Mouse (Mus musculus): ENCODE results near the gene Il15. TPM values are rescaled to one million over a fixed set of nuclear protein-coding genes. Genes with fewer than 3 reads are reported as not detected.

The Il15 gene
- polyA plus RNA-seq, 1 experiment, result 1.7 TPM

- TF ChIP-seq EP300 (IDR thresholded peaks at IDR 0.05; ENCODE audit: insufficient read depth, low read depth, low read length) (no peak), CTCF (IDR thresholded peaks at IDR 0.05; ENCODE audit: low read depth, low read length) (no peak), POLR2A (IDR thresholded peaks at IDR 0.05; ENCODE audit: insufficient read depth, low read length) (no peak)
- Histone ChIP-seq H3K36me3 (ENCODE audit: control insufficient read depth, insufficient read depth, low read length, poor library complexity, severe bottlenecking) (no peaks in the 10 kb centered on the region), H3K27me3 (ENCODE audit: control insufficient read depth, insufficient read depth, low read length, poor library complexity, severe bottlenecking) (no peaks in the 10 kb centered on the region), H3K9me3 (replicated peaks; ENCODE audit: control insufficient read depth, insufficient read depth, low read length, poor library complexity, severe bottlenecking) (no peaks in the 10 kb centered on the region), H3K4me3 (ENCODE audit: low read depth, low read length) (no peak overlapping the region), H3K4me1 (ENCODE audit: control insufficient read depth, insufficient read depth, low read length) (no peaks in the 10 kb centered on the region), H3K27ac (ENCODE audit: insufficient read depth, low read length) (no peak overlapping the region), H3K9ac (ENCODE audit: low read depth, poor library complexity, severe bottlenecking) (no peak overlapping the region)
Observed at GRCm38 (mm10) chr8:82351268-82351943, 51.6 kb downstream of the Il15 start.

GRCm38 (mm10) chr8:82349299-82349698 is 53.7 kb downstream of the Il15 start:
- H3K27ac ChIP-seq (ENCODE audit: insufficient read depth, low read length), result no peak overlapping the region
- H3K36me3 ChIP-seq (ENCODE audit: control insufficient read depth, insufficient read depth, low read length, poor library complexity, severe bottlenecking), result no peaks in the 10 kb centered on the region
- no peak overlapping the region for H3K4me3 ChIP-seq (ENCODE audit: low read depth, low read length)
- H3K9me3 ChIP-seq (replicated peaks; ENCODE audit: control insufficient read depth, insufficient read depth, low read length, poor library complexity, severe bottlenecking), result no peaks in the 10 kb centered on the region
- TF ChIP-seq EP300 (IDR thresholded peaks at IDR 0.05; ENCODE audit: insufficient read depth, low read depth, low read length), result no peak
- TF ChIP-seq POLR2A (IDR thresholded peaks at IDR 0.05; ENCODE audit: insufficient read depth, low read length), result no peak
- no peak for TF ChIP-seq CTCF (IDR thresholded peaks at IDR 0.05; ENCODE audit: low read depth, low read length)
- no peaks in the 10 kb centered on the region for H3K4me1 ChIP-seq (ENCODE audit: control insufficient read depth, insufficient read depth, low read length)
- H3K27me3 ChIP-seq (ENCODE audit: control insufficient read depth, insufficient read depth, low read length, poor library complexity, severe bottlenecking), result no peaks in the 10 kb centered on the region
- no peak overlapping the region for H3K9ac ChIP-seq (ENCODE audit: low read depth, poor library complexity, severe bottlenecking)

- TF ChIP-seq EP300 (IDR thresholded peaks at IDR 0.05; ENCODE audit: insufficient read depth, low read depth, low read length) (no peak), CTCF (IDR thresholded peaks at IDR 0.05; ENCODE audit: low read depth, low read length) (no peak), POLR2A (IDR thresholded peaks at IDR 0.05; ENCODE audit: insufficient read depth, low read length) (no peak)
- Histone ChIP-seq H3K4me1 (ENCODE audit: control insufficient read depth, insufficient read depth, low read length) (no peaks in the 10 kb centered on the region), H3K4me3 (ENCODE audit: low read depth, low read length) (no peak overlapping the region), H3K36me3 (ENCODE audit: control insufficient read depth, insufficient read depth, low read length, poor library complexity, severe bottlenecking) (no peaks in the 10 kb centered on the region), H3K9me3 (replicated peaks; ENCODE audit: control insufficient read depth, insufficient read depth, low read length, poor library complexity, severe bottlenecking) (no peaks in the 10 kb centered on the region), H3K9ac (ENCODE audit: low read depth, poor library complexity, severe bottlenecking) (no peak overlapping the region), H3K27ac (ENCODE audit: insufficient read depth, low read length) (no peak overlapping the region), H3K27me3 (ENCODE audit: control insufficient read depth, insufficient read depth, low read length, poor library complexity, severe bottlenecking) (no peaks in the 10 kb centered on the region)
Observed at GRCm38 (mm10) chr8:82346485-82346884, 56.5 kb downstream of the Il15 start.

DNA sequence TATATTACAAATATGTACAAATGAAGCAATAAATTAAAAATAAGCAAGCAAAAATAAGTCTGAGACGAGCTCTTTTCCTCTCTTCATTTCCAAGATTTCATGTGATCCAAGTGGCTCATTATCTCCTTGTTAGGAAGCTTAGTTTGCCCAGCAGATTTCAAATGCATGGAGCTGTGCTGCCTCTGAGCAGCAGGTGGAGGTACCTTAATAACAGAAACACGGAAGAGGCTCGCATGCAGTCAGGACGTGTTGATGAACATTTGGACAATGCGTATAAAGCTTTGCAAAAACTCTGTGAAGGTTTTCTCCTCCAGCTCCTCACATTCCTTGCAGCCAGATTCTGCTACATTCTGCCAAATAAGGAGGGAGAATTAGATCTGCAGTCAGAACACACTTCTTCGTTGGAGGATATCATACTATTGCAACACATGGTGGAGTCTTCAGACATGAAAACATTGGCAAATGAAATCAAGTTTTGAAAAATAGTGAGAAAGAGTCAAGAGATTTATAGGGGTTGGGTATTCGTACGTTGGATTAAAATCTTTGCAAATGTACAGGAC is 71.3 kb downstream of the Il15 start:
- H3K9ac ChIP-seq (ENCODE audit: low read depth, poor library complexity, severe bottlenecking), result no peak overlapping the region
- H3K4me1 ChIP-seq (ENCODE audit: control insufficient read depth, insufficient read depth, low read length), result no peaks in the 10 kb centered on the region
- H3K36me3 ChIP-seq (ENCODE audit: control insufficient read depth, insufficient read depth, low read length, poor library complexity, severe bottlenecking), result no peaks in the 10 kb centered on the region
- TF ChIP-seq EP300 (IDR thresholded peaks at IDR 0.05; ENCODE audit: insufficient read depth, low read depth, low read length), result no peak
- no peak for TF ChIP-seq CTCF (IDR thresholded peaks at IDR 0.05; ENCODE audit: low read depth, low read length)
- H3K27me3 ChIP-seq (ENCODE audit: control insufficient read depth, insufficient read depth, low read length, poor library complexity, severe bottlenecking), result no peaks in the 10 kb centered on the region
- H3K27ac ChIP-seq (ENCODE audit: insufficient read depth, low read length), result no peak overlapping the region
- H3K4me3 ChIP-seq (ENCODE audit: low read depth, low read length), result no peak overlapping the region
- no peaks in the 10 kb centered on the region for H3K9me3 ChIP-seq (replicated peaks; ENCODE audit: control insufficient read depth, insufficient read depth, low read length, poor library complexity, severe bottlenecking)

- no peak overlapping the region for H3K27ac ChIP-seq (ENCODE audit: insufficient read depth, low read length)
- no peaks in the 10 kb centered on the region for H3K27me3 ChIP-seq (ENCODE audit: control insufficient read depth, insufficient read depth, low read length, poor library complexity, severe bottlenecking)
- H3K9ac ChIP-seq (ENCODE audit: low read depth, poor library complexity, severe bottlenecking), result no peak overlapping the region
- H3K9me3 ChIP-seq (replicated peaks; ENCODE audit: control insufficient read depth, insufficient read depth, low read length, poor library complexity, severe bottlenecking), result no peaks in the 10 kb centered on the region
- no peak for TF ChIP-seq EP300 (IDR thresholded peaks at IDR 0.05; ENCODE audit: insufficient read depth, low read depth, low read length)
- TF ChIP-seq POLR2A (IDR thresholded peaks at IDR 0.05; ENCODE audit: insufficient read depth, low read length), result no peak
- TF ChIP-seq CTCF (IDR thresholded peaks at IDR 0.05; ENCODE audit: low read depth, low read length), result no peak
- no peaks in the 10 kb centered on the region for H3K36me3 ChIP-seq (ENCODE audit: control insufficient read depth, insufficient read depth, low read length, poor library complexity, severe bottlenecking)
- H3K4me1 ChIP-seq (ENCODE audit: control insufficient read depth, insufficient read depth, low read length), result no peaks in the 10 kb centered on the region
- no peak overlapping the region for H3K4me3 ChIP-seq (ENCODE audit: low read depth, low read length)
Observed at GRCm38 (mm10) chr8:82327986-82328652, 74.9 kb downstream of the Il15 start.

- TF ChIP-seq EP300 (IDR thresholded peaks at IDR 0.05; ENCODE audit: insufficient read depth, low read depth, low read length) (no peak), CTCF (IDR thresholded peaks at IDR 0.05; ENCODE audit: low read depth, low read length) (no peak), POLR2A (IDR thresholded peaks at IDR 0.05; ENCODE audit: insufficient read depth, low read length) (no peak)
- H3K9ac ChIP-seq (ENCODE audit: low read depth, poor library complexity, severe bottlenecking), result no peak overlapping the region
- no peaks in the 10 kb centered on the region for H3K4me1 ChIP-seq (ENCODE audit: control insufficient read depth, insufficient read depth, low read length)
- no peak overlapping the region for H3K27ac ChIP-seq (ENCODE audit: insufficient read depth, low read length)
- no peaks in the 10 kb centered on the region for H3K36me3 ChIP-seq (ENCODE audit: control insufficient read depth, insufficient read depth, low read length, poor library complexity, severe bottlenecking)
- H3K9me3 ChIP-seq (replicated peaks; ENCODE audit: control insufficient read depth, insufficient read depth, low read length, poor library complexity, severe bottlenecking), result no peaks in the 10 kb centered on the region
- H3K4me3 ChIP-seq (ENCODE audit: low read depth, low read length), result no peak overlapping the region
- no peaks in the 10 kb centered on the region for H3K27me3 ChIP-seq (ENCODE audit: control insufficient read depth, insufficient read depth, low read length, poor library complexity, severe bottlenecking)
Observed at GRCm38 (mm10) chr8:82326061-82326460, 77.0 kb downstream of the Il15 start.
